Mouse (Mus musculus): Measurements from ENCODE around the gene Grm4.

DNA sequence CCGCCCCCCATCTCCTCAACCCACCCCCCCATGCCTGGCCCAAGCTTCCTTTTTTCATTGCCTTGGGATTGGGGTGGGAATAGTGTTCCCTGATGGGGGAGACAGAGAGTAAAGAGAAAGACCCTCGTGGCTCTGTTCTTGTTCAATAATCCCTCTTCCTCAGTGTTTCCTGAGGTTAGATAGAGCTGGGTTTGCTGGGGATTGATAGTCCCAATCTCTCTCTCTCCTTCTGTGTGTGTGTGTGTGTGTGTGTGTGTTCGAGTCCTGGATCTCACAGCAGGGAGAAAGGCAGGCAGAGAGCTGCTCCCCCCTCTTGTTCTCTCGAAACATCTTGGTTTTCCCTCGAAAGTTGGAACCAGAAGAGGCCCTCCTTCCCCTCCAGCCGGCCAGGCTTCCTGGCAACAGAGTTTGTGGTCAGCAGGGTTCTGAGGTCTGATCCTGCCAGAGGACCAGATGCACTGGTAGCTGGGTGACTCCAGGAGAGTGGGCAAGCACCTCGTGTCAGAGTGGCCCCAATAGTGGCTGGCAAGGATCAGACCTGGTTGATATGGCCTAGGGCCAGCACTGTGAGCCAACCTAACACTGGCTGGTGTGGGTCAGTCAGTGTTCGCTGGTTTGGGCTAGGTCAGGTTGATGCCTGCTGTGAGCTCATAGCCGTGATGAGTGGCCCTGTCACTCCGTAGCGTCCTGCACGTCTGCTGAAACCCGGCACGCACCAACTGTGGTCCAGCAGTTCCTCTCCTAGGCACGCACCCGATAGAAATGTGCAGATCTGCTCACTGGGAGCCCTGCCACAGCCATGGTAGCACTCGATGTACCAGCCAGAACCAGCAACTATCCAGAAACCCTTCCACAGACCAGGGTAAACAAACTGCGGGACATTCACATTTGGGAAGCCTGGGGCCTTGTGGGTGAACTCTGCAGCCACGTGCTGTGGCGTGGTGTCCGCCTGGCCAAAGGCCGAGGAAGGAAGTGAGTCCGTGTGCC lies 31.3 kb upstream of the Grm4 start:
- TF ChIP-seq CTCF (IDR thresholded peaks at IDR 0.05; ENCODE audit: low read depth) (no peak), EP300 (optimal IDR thresholded peaks at IDR 0.05) (no peak)

All from stomach, postnatal 0 days (tissue).